Mouse (Mus musculus): ENCODE results near the gene Cep104.

DNA sequence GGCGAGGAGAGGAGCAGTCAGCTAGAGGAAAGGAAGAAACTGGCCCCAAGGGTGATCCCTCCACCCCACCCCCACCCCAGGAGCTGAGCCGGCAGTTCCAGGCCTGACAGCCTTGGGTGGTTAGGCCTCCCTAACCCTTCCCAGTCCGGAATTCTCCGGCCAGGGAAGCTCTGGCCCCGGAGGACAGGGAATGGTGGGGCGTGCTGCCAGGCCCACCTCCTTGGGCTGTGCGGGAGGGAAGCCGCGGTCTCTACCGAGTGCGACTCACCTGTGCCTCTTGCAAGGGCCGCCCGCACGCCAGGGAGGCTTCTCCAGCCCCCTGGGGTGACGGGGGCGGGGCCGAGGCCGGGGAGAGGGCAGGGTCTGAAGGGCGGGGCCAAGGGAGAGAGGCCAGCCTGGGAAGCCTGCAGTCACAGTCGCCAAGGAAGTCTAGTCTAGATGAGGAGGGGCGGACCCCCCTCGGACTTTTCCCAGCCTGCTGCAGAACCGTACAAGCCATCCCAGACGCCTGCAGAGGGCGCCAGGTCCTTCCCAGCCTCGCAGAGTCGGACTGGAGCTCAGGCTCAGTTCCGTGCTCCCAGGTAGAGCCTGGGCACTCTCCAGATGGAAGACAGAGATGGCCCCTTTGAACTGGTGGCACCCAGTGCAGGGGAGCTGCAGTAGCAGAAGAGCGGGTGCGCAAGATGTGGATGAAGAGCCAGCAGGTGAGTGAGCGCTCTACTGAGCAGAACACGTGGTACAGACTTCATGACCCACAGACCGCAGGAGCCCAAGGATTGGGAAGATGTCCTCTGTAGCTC, 50.8 kb downstream of the Cep104 start, which contains the start of gene Smim1:
- TF ChIP-seq CTCF (IDR thresholded peaks at IDR 0.05; ENCODE audit: extremely low read depth, insufficient read length, insufficient replicate concordance, low read depth, low read length) (peak; percentile 27; the same call in 1 of the 2 replicates), POLR2A (IDR thresholded peaks at IDR 0.05; ENCODE audit: low read depth, low read length) (no peak)
